Mouse (Mus musculus) lung, postnatal 10 days (tissue): ENCODE measurements around the gene Flrt2.

Experiments used
- DNase-seq: peaks from one replicate; pipeline ENCODE4 v3.0.0; 2021

Flrt2 gene

GRCm38 (mm10) chr12:95737571-95737970 lies 45.5 kb downstream of the Flrt2 start:
- DNase-seq: no peak

- no peak for DNase-seq
Measured at GRCm38 (mm10) chr12:95738031-95738430, 46.0 kb downstream of the Flrt2 start.

- DNase-seq: no peak
Measured at GRCm38 (mm10) chr12:95738491-95739135, 46.6 kb downstream of the Flrt2 start.

GRCm38 (mm10) chr12:95739739-95740138 lies 47.7 kb downstream of the Flrt2 start:
- no peak for DNase-seq

GRCm38 (mm10) chr12:95741296-95741695 lies 49.3 kb downstream of the Flrt2 start:
- DNase-seq: no peak

- DNase-seq: no peak
Measured at GRCm38 (mm10) chr12:95744307-95744706, 52.3 kb downstream of the Flrt2 start.

GRCm38 (mm10) chr12:95746856-95747579 lies 55.0 kb downstream of the Flrt2 start:
- peak; percentile 8 for DNase-seq

- no peak for DNase-seq
Measured at GRCm38 (mm10) chr12:95748760-95749159, 56.7 kb downstream of the Flrt2 start.

- no peak for DNase-seq
Measured at GRCm38 (mm10) chr12:95749248-95749647, 57.2 kb downstream of the Flrt2 start.

- no peak for DNase-seq
Measured at GRCm38 (mm10) chr12:95759212-95759746, 67.3 kb downstream of the Flrt2 start.

GRCm38 (mm10) chr12:95765255-95765654 lies 73.2 kb downstream of the Flrt2 start:
- DNase-seq: no peak

- DNase-seq: no peak
Measured at GRCm38 (mm10) chr12:95769041-95769440, 77.0 kb downstream of the Flrt2 start.

- no peak for DNase-seq
Measured at GRCm38 (mm10) chr12:95770251-95770650, 78.2 kb downstream of the Flrt2 start.

GRCm38 (mm10) chr12:95790146-95790545 lies 98.1 kb downstream of the Flrt2 start:
- no peak for DNase-seq

GRCm38 (mm10) chr12:95816660-95817059 lies 124.6 kb downstream of the Flrt2 start:
- no peak for DNase-seq
